Mouse (Mus musculus) forebrain, embryonic 13.5 days (tissue): ENCODE measurements at regions not wholly inside any gene's neighbourhood (a gene's known extent, or its start where the extent isn't known, plus 50 kb on each side); places are given as distances from the start of the nearest gene placed in this dataset.

Experiments
- ATAC-seq: fragments of 200-750 bp; cut with Nextera tagmentation; 2 replicates; pipeline ENCODE4 v1.8.0; 2017
- H3K27ac ChIP-seq: fragments of 300-500 bp; sonication (generic); 2 replicates; pipeline ENCODE4 v1.5.1; 2015; ENCODE audit warnings: inconsistent platforms, mild to moderate bottlenecking, moderate library complexity
- H3K27me3 ChIP-seq: fragments of 300-500 bp; sonication (generic); 2 replicates; pipeline ENCODE4 v1.6.1; 2015; ENCODE audit warnings: mild to moderate bottlenecking, inconsistent platforms
- H3K36me3 ChIP-seq: fragments of 300-500 bp; sonication (generic); 2 replicates; pipeline ENCODE4 v1.6.1; 2015; ENCODE audit warnings: mild to moderate bottlenecking, inconsistent platforms; ENCODE audit not compliant: poor library complexity, severe bottlenecking
- H3K4me1 ChIP-seq: fragments of 300-500 bp; sonication (generic); 2 replicates; pipeline ENCODE4 v1.6.1; 2015; ENCODE audit warnings: inconsistent platforms
- H3K4me2 ChIP-seq: fragments of 300-500 bp; sonication (generic); 2 replicates; pipeline ENCODE4 v1.6.1; 2015; ENCODE audit warnings: inconsistent platforms, mild to moderate bottlenecking, moderate library complexity
- H3K4me3 ChIP-seq: fragments of 300-500 bp; sonication (generic); 2 replicates; pipeline ENCODE4 v1.5.1; 2015; ENCODE audit warnings: mild to moderate bottlenecking, inconsistent platforms
- H3K9ac ChIP-seq: fragments of 300-500 bp; sonication (generic); 2 replicates; pipeline ENCODE4 v1.6.1; 2015; ENCODE audit warnings: mild to moderate bottlenecking, inconsistent platforms
- H3K9me3 ChIP-seq: fragments of 300-500 bp; sonication (generic); replicated peaks from 2 replicates; pipeline ENCODE4 v1.6.1; 2016; ENCODE audit warnings: inconsistent platforms
- WGBS: fragments of 180-500 bp; shearing (Covaris S2); methylation state at CpG from one replicate; pipeline ENCODE4 v1.1.7; 2015; 5-methylcytosine and 5-hydroxymethylcytosine counted together

- 16% methylated on average over 12 of the region's 12 CpGs for WGBS
- peaks cover 9% of the 10 kb centered on the region; the same call in 1 of the 2 replicates for H3K27me3 ChIP-seq
- H3K27ac ChIP-seq, result no peak overlapping the region
- H3K4me3 ChIP-seq, result no peak overlapping the region
- no peak for ATAC-seq
- peak overlapping the region; percentile 23; the same call in 1 of the 2 replicates for H3K4me2 ChIP-seq
- no peaks in the 10 kb centered on the region for H3K9me3 ChIP-seq
- H3K36me3 ChIP-seq, result no peaks in the 10 kb centered on the region
- peaks cover 5% of the 10 kb centered on the region; the same call in 1 of the 2 replicates for H3K4me1 ChIP-seq
- no peak overlapping the region for H3K9ac ChIP-seq
Observed at GRCm38 (mm10) chr6:31317741-31318225, 80.8 kb upstream of the Mkln1 start.

DNA sequence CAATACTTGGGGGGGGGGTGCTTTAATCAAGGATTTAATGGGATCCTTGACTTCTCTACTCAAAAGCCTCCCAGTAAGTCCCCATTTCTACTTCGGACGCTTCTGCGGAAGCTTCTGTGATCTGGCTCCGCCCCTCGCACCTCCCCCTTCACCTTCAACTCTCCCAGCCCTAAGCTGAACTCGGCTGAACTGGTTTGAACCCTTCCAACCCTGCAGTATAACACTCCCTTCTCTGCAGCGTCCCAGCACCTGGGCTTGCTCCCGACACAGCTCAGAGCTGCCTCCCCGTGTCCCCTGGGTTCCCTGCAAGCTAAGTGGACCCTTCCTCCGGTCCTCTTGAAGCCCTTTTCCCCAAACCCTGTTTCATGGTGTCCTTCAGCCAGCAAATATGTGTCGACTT is 80.0 kb upstream of the Mkln1 start:
- H3K9ac ChIP-seq, result no peak overlapping the region
- H3K4me1 ChIP-seq, result peaks cover 5% of the 10 kb centered on the region; the same call in 1 of the 2 replicates
- no peak overlapping the region for H3K27ac ChIP-seq
- no peaks in the 10 kb centered on the region for H3K9me3 ChIP-seq
- H3K4me3 ChIP-seq, result no peak overlapping the region
- no peaks in the 10 kb centered on the region for H3K36me3 ChIP-seq
- 7% methylated on average over 11 of the region's 11 CpGs for WGBS
- peaks cover 9% of the 10 kb centered on the region; the same call in 1 of the 2 replicates for H3K27me3 ChIP-seq
- ATAC-seq, result no peak
- H3K4me2 ChIP-seq, result peak overlapping the region; percentile 23

- 83% methylated on average over 2 of the region's 2 CpGs for WGBS
- H3K4me2 ChIP-seq, result no peak overlapping the region
- H3K4me1 ChIP-seq, result peaks cover 14% of the 10 kb centered on the region
- H3K27me3 ChIP-seq, result peaks cover 9% of the 10 kb centered on the region; the same call in 1 of the 2 replicates
- H3K4me3 ChIP-seq, result no peak overlapping the region
- ATAC-seq, result no peak
- no peak overlapping the region for H3K9ac ChIP-seq
- no peaks in the 10 kb centered on the region for H3K9me3 ChIP-seq
- no peaks in the 10 kb centered on the region for H3K36me3 ChIP-seq
- H3K27ac ChIP-seq, result no peak overlapping the region
Observed at GRCm38 (mm10) chr6:31319431-31319830, 79.1 kb upstream of the Mkln1 start.

GRCm38 (mm10) chr6:31320141-31320830 is 78.2 kb upstream of the Mkln1 start:
- Histone ChIP-seq H3K9ac (no peak overlapping the region), H3K27ac (no peak overlapping the region), H3K4me2 (no peak overlapping the region), H3K9me3 (no peaks in the 10 kb centered on the region), H3K27me3 (peaks cover 9% of the 10 kb centered on the region; the same call in 1 of the 2 replicates), H3K4me1 (peaks cover 19% of the 10 kb centered on the region), H3K4me3 (no peak overlapping the region), H3K36me3 (no peaks in the 10 kb centered on the region)
- WGBS, result 73% methylated on average over 3 of the region's 3 CpGs
- ATAC-seq, result no peak

- Histone ChIP-seq H3K36me3 (no peaks in the 10 kb centered on the region), H3K4me1 (peaks cover 19% of the 10 kb centered on the region), H3K4me3 (no peak overlapping the region), H3K9me3 (no peaks in the 10 kb centered on the region), H3K9ac (no peak overlapping the region), H3K27ac (no peak overlapping the region), H3K4me2 (no peak overlapping the region), H3K27me3 (peaks cover 9% of the 10 kb centered on the region; the same call in 1 of the 2 replicates)
- ATAC-seq, result no peak
- 81% methylated on average over 7 of the region's 7 CpGs for WGBS
Observed at GRCm38 (mm10) chr6:31321066-31321846, 77.3 kb upstream of the Mkln1 start.

DNA sequence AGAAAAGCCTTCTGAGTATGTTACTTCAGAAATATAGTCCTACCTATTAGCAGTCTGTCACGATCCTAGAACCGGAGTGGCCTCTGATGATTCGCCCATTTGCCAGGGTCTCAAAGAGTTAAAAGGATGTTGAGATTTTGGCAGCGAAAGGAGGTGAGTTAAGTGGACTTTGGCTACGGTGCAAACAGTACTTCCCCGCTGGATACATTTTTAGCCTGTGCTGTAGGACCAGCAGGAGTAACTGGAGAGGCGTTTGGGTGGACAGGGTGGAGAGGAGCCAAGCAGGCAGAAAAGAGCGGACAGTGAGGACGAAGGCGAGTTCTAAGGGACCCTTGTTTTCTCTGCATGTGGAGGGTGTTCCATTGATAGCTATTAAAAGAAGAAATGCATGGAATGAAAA is 76.6 kb upstream of the Mkln1 start:
- peaks cover 19% of the 10 kb centered on the region for H3K4me1 ChIP-seq
- no peak overlapping the region for H3K27ac ChIP-seq
- no peak overlapping the region for H3K9ac ChIP-seq
- no peaks in the 10 kb centered on the region for H3K36me3 ChIP-seq
- no peak for ATAC-seq
- H3K4me2 ChIP-seq, result no peak overlapping the region
- H3K9me3 ChIP-seq, result no peaks in the 10 kb centered on the region
- WGBS, result 67% methylated on average over 10 of the region's 10 CpGs
- H3K27me3 ChIP-seq, result peaks cover 7% of the 10 kb centered on the region; the same call in 1 of the 2 replicates
- H3K4me3 ChIP-seq, result no peak overlapping the region

- ATAC-seq, result no peak
- Histone ChIP-seq H3K4me1 (peaks cover 16% of the 10 kb centered on the region), H3K9ac (no peak overlapping the region), H3K36me3 (no peaks in the 10 kb centered on the region), H3K27me3 (no peaks in the 10 kb centered on the region), H3K9me3 (no peaks in the 10 kb centered on the region), H3K4me3 (no peak overlapping the region), H3K27ac (no peak overlapping the region), H3K4me2 (no peak overlapping the region)
- WGBS, result 62% methylated on average over 9 of the region's 9 CpGs
Observed at GRCm38 (mm10) chr6:31323228-31324190, 75.0 kb upstream of the Mkln1 start.

DNA sequence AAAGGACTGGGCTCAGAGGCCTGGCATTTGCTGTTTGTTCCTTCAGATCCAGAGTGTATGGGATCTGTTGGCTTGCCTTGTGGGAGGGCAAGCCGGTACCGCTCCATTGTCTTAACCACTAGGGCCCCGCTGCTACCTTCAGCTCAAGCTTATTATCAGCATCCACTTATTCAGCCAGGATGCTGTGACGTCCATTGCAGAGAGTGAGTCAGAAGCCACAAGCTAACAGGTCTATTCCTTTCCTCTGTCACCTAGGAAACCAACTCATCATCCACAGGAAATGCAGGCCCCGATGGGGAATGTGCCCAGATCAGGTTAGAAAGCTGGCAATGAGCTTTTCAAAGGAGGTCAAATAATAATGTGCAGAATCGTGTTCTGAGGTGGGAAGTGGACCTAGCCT is 73.8 kb upstream of the Mkln1 start:
- H3K4me3 ChIP-seq, result no peak overlapping the region
- no peak overlapping the region for H3K9ac ChIP-seq
- H3K9me3 ChIP-seq, result no peaks in the 10 kb centered on the region
- H3K27ac ChIP-seq, result peak overlapping the region; percentile 25; the same call in 1 of the 2 replicates
- peaks cover 14% of the 10 kb centered on the region; the same call in 1 of the 2 replicates for H3K4me1 ChIP-seq
- ATAC-seq, result no peak
- H3K36me3 ChIP-seq, result no peaks in the 10 kb centered on the region
- 28% methylated on average over 6 of the region's 6 CpGs for WGBS
- H3K4me2 ChIP-seq, result no peak overlapping the region
- H3K27me3 ChIP-seq, result no peaks in the 10 kb centered on the region

DNA sequence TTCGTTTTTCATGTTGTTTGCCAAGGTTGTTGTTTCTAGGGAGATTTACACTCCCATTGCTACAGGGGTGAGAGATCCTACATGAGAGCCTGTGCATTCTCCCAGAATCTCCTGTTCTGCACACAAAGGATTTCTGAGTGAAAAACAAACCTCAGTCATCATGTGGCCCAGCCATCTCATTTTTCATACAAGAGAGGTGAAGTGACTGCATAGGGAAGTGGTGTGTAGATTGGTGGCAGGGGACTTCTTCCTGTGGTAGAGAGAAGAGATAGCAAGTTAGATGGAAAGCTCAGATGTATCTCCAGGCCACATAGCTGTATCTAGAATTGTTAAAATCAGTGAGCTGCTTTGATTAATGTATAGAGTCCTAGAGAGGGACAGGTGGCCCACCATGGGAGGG is 72.9 kb upstream of the Mkln1 start:
- no peak overlapping the region for H3K4me2 ChIP-seq
- no peak for ATAC-seq
- H3K9me3 ChIP-seq, result no peaks in the 10 kb centered on the region
- peaks cover 14% of the 10 kb centered on the region; the same call in 1 of the 2 replicates for H3K4me1 ChIP-seq
- no peak overlapping the region for H3K27ac ChIP-seq
- H3K4me3 ChIP-seq, result no peak overlapping the region
- no peaks in the 10 kb centered on the region for H3K27me3 ChIP-seq
- no peak overlapping the region for H3K9ac ChIP-seq
- 73% methylated on average over 1 of the region's 1 CpGs for WGBS
- H3K36me3 ChIP-seq, result no peaks in the 10 kb centered on the region

- no peak for ATAC-seq
- Histone ChIP-seq H3K36me3 (no peaks in the 10 kb centered on the region), H3K9ac (no peak overlapping the region), H3K27ac (no peak overlapping the region), H3K4me3 (no peak overlapping the region), H3K27me3 (no peaks in the 10 kb centered on the region), H3K4me2 (no peak overlapping the region), H3K9me3 (no peaks in the 10 kb centered on the region), H3K4me1 (peaks cover 6% of the 10 kb centered on the region)
- 70% methylated on average over 7 of the region's 7 CpGs for WGBS
Observed at GRCm38 (mm10) chr6:31330327-31330726, 68.2 kb upstream of the Mkln1 start.

GRCm38 (mm10) chr6:31330868-31331267 is 67.7 kb upstream of the Mkln1 start:
- H3K9ac ChIP-seq, result no peak overlapping the region
- no peaks in the 10 kb centered on the region for H3K36me3 ChIP-seq
- no peak for ATAC-seq
- H3K4me3 ChIP-seq, result no peak overlapping the region
- H3K27me3 ChIP-seq, result no peaks in the 10 kb centered on the region
- peaks cover 6% of the 10 kb centered on the region for H3K4me1 ChIP-seq
- H3K27ac ChIP-seq, result no peak overlapping the region
- no peaks in the 10 kb centered on the region for H3K9me3 ChIP-seq
- WGBS, result 86% methylated on average over 3 of the region's 3 CpGs
- no peak overlapping the region for H3K4me2 ChIP-seq
